Mouse (Mus musculus) urinary bladder, adult 18-20 months (tissue): ENCODE measurements around the gene Scnn1b.

ENCODE experiments used
- DNase-seq, 2 experiments: peaks; one replicate each; pipeline ENCODE4 v3.0.0; 2022; ENCODE audit warnings: low spot score in 2 of 2, mixed read lengths in 2 of 2

Gene Scnn1b

DNA sequence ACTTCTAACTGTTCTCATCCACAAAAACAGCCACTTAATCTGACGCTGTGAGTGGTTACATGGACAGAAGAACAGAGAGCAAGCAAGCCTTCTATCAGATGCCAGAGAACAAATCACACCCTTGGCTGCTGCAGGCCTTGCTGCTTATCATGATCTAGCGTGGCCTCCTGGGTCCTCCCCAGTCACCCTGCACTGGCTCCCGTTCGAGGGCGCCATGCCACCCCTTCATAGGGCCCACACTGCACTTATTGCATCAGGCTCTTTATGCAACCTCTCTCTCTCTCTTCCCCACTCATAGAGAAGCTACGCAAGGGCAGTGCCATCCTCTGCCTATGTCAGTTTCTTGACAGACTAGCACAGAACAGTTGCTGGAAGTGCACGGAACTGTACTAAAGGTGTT is 101.3 kb downstream of the Scnn1b start:
- DNase-seq, result no peak
